Mouse (Mus musculus) CH12.LX (cell line): ENCODE results near the gene Mpig6b.

Experiments
- BHLHE40 ChIP-seq: IDR thresholded peaks from 2 replicates; pipeline ENCODE4 v1.6.1; 2011; ENCODE audit warnings: mild to moderate bottlenecking, low read depth, low read length, improper control_type of control experiment
- RAD21 ChIP-seq: IDR thresholded peaks from 2 replicates; pipeline ENCODE4 v1.6.1; 2011; ENCODE audit warnings: low read depth, mild to moderate bottlenecking, low read length, improper control_type of control experiment, moderate library complexity
- USF1 ChIP-seq: IDR thresholded peaks from 2 replicates; pipeline ENCODE4 v1.6.1; 2014; ENCODE audit warnings: low read depth, mild to moderate bottlenecking, inconsistent platforms, low read length, improper control_type of control experiment

DNA sequence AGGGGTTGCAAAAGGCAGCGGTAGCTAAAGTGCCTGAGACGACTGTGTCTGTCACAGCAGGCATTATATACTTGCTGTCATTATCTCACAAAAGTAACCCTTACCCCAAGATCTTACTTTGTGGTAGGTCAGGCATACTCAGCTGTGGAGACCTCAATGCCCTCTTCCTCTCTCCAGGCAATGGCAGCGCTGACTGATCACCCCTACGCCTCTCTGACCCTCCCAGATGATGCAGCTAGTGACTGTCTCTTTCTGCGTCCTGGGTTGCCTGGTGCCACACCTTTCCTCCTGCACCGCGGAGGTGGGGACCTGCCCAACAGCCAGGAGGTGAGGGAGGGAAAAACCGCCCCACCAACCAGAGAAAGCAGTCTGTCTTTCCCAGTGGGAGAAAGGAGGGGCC, 4.7 kb downstream of the Mpig6b start:
- TF ChIP-seq RAD21 (no peak), BHLHE40 (no peak), USF1 (no peak)
